21 mouse cellular contexts compared by ENCODE assay signal in the genomic region with DNA sequence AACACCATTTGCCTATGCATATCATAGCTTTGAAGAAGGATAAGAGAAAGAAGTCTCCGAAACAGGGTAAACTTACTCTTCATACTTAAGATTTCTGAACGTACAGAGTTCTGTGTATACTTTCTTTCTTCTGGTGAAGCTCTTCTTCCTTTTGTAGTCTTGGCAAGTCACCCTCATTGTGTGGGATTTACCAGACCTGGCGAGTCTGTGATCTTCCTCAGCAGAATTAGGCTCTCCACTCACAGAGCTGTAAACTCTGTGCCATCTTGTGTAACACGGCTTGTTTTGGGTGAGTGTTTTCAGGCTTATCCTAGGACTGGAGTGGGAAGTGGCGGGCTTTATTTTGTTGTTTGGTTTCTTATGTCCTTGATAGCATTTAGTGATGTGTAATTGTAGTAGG.
A peak's percentile ranks its signal among the peaks of the same experiment; 100 is the strongest.
DNase-seq lines count a peak whose midpoint lies in the region; ATAC-seq and TF ChIP-seq lines count a peak whose summit lies in the region.
"Had no signal": no experiment of that assay in that cellular context is flagged by ENCODE, and none has a peak within 500 bp of the region (broad histone marks: within the 10 kb centered on the region; RNA-seq: fewer than 3 reads in every experiment).

No protein-coding gene starts in this region.

- intact Hi-C loops in left cerebral cortex, adult 2 months (cut with DNase I) = loop anchor here (10.0 kb wide), 1 partner anchor 119 kb away; a partner anchor contains a TSS
- intact Hi-C loops in left cerebral cortex, postnatal 36 days (cut with DNase I) = no loop called here

- no peak for TF ChIP-seq CTCF in left cerebral cortex, adult 2 months (IDR thresholded peaks at IDR 0.05)

- H3K27ac ChIP-seq in left cerebral cortex, adult 2 months = peak overlapping the region; percentile 86; the same call in 1 of the 2 replicates

- H3K4me3 ChIP-seq in left cerebral cortex, adult 2 months = no peak overlapping the region

- peak; percentile 76 for ATAC-seq in frontal cortex, adult (ENCODE audit: low TSS enrichment)
- ATAC-seq: activated CD4-positive, CD25-positive, alpha-beta regulatory T cell, adult 4 months; CD4-positive, CD25-positive, alpha-beta regulatory T cell, adult 4 months; Patski had no signal

- no peak for DNase-seq in frontal cortex, postnatal 36 days (ENCODE audit: low spot score in 2 of 2)
- DNase-seq in left cerebral cortex, adult 2 months (ENCODE audit: extremely low spot score in 1 of 2, low spot score in 2 of 2) = no peak
- no peak for DNase-seq in left cerebral cortex, postnatal 36 days (ENCODE audit: low spot score in 2 of 2)
- peak; percentile 30 for DNase-seq in right cerebral cortex, adult 18-20 months
- DNase-seq in right cerebral cortex, postnatal 36 days (ENCODE audit: low spot score in 2 of 2) = no peak
- peak; percentile 57 for DNase-seq in brain, adult 2 months (ENCODE audit: low read depth, low spot score)
- DNase-seq in cerebellum, postnatal 25 days = no peak
- DNase-seq: adrenal gland, adult 2 months; adrenal gland, adult 8-10 months; adrenal gland, postnatal 10 days; adrenal gland, postnatal 14 days; adrenal gland, postnatal 25 days; adrenal gland, postnatal 36 days; B cell, adult 2 months; cerebellum, adult 11 months; cerebellum, adult 11-12 months; cerebellum, adult 18-20 months had no signal

Comparison
In these comparisons a context has a peak if more than half of its experiments do, and no peak if none do; other contexts are left out.
1. DNase-seq: peak in right cerebral cortex, adult 18-20 months (single experiment) and brain, adult 2 months (single experiment); none in frontal cortex, postnatal 36 days (0 of 2), left cerebral cortex, adult 2 months (0 of 2), left cerebral cortex, postnatal 36 days (0 of 2), right cerebral cortex, postnatal 36 days (0 of 2) and cerebellum, postnatal 25 days (0 of 2).